Mouse (Mus musculus) kidney, postnatal 25 days (tissue): ENCODE results near the gene Nrsn1.
A peak's percentile ranks its signal among the peaks of the same experiment; 100 is the strongest.
"Not testable (repeated sequence)": the region's sequence is repeated elsewhere in the genome, so short reads cannot be mapped to it uniquely, and the experiment has no call there.

ENCODE experiments used
- DNase-seq, 2 experiments: peaks; one replicate each; pipeline ENCODE4 v3.0.0; 2021; ENCODE audit warnings: mixed read lengths in 2 of 2

Gene Nrsn1

DNA sequence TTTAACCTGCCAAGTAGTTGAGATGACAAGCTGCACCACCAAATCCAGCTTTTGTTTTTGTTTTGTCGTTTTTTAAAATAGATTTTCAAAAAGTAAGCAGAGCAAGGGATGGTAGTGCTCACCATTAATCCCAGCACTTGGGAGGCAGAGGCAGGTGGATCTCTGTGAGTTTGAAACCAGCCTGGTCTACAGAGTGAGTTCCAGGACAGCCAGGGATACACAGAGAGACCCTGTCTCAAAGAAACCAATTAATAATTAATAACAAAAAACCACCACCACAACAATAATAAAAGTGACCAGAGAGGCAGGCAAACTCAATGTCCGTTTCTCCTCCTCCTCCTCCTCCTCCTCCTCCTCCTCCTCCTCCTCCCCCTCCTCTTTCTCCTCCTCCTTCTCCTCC lies at the start of gene Nrsn1:
Nrsn1 (minus strand) TSS at position 101 of the 400 bp plus-strand sequence.
- not testable (repeated sequence) for DNase-seq

DNA sequence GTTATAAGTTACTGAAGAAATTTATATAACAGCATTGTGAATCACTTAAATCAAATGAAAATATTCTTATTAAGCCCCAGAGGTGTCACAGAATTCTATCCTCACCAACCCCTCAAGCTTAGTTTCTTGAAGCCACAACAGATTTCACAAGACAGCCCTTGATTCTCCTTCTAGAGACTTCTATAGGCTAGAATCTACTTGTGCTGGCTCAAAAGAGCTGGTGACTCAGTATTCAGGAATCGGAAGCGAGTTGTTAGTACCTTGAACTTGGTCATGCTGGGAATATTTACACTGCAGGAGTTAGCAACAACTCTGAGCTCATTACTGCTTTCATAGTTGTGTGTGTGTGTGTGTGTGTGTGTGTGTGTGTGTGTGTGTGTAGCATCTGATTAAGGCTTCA lies 41.8 kb upstream of the Nrsn1 start:
- DNase-seq: no peak

GRCm38 (mm10) chr13:25310068-25310467 lies 39.8 kb upstream of the Nrsn1 start:
- no peak for DNase-seq

- DNase-seq: no peak
Measured at GRCm38 (mm10) chr13:25288736-25289135, 18.4 kb upstream of the Nrsn1 start.

GRCm38 (mm10) chr13:25274934-25275565 lies 4.7 kb upstream of the Nrsn1 start:
- no peak for DNase-seq

GRCm38 (mm10) chr13:25272189-25272588 lies 1.9 kb upstream of the Nrsn1 start:
- no peak for DNase-seq

DNA sequence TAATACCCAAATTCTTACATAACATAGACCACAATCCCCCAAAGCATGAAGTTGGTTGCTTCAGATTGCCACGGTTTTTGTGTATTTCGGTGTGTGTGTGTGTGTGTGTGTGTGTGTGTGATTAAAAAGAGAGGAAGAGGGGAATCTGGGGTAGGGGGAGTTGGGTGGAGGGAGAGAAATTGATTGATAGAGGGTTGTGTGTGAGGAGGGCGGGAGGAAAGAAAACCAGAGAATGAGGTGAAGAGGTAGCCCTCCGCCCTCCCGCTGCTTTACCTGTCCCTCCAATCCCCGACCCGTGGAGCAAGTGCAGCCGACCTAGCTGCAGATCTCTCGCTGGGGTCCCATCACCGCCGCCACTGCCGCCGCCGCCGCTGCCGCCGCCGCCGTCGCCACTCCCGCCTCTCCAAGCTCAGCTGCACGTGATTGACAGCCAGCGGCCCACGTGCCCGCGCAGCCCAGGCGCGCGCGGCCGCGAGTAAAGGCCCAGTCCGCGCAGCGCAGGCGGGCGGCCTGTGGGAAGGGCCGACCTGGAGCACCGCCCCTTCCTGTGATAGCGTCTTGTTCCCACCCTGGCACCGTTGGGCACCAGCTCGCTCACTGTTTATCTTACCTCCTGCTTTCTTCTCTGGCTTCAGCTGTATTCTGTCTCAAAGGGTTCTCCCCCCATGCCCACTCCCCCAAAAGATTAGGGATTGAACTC lies 583 bp downstream of the Nrsn1 start:
- peak in 1 of 2 experiments; percentile 33 for DNase-seq

DNA sequence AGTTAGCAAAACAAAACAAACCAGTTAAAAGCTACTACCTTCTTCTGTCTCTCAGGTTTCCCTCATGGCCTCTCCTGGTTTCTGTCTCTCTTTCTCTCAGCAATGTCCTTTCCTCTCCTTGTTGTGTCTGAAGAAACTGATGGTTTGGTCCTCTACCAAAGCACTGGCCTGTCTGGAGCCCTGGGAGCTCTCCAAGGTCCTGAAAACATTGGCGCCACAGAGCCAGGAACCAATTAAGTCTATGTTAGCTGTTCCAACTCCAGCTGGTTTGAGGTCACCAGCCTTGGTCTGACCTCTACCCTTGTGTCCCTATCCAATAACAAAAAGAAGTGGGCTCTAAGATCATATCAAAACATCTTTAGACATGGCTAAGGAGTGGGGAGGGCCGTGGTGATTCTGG lies 1.3 kb downstream of the Nrsn1 start:
- peak; percentile 74 to 79 for DNase-seq

DNA sequence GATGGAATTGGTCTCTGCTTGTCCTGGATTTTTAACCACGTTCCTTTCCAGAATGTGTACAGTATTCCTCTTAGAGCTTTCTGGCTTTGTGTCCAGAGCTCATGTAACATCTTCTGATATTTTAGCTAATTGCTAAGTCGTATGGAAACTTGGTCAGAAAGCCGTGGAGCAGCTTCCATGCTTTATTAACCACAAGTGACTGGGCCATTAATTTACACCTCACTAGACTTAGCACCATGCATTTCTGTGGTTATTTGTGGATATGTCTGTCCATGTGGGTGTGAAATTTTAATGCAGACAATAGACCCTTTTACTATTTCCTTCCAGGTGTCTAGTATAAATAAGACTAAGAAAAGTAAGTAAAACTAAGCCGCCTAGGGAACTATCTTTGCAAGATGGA lies 7.6 kb downstream of the Nrsn1 start:
- no peak for DNase-seq

DNA sequence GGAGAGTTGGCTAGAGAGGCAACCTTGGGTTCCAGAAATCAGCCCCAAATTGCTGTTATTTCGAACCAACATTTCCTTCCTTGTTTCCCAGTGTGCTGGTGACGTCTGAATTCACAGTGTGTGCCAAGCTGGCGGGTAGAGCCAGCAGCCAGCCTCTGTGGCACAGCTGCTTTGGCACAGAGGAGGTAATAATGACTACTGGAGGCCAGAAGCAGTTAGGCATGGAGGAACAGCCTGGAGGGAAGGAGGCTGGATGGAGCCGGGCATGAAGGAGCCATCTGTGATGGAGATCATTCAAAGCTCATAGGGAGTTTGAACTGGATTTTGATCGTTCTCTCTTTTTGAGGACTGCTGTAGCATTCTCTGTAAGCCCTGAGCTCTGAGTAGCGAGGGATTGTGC lies 12.7 kb downstream of the Nrsn1 start:
- DNase-seq: peak in 1 of 2 experiments; percentile 35

DNA sequence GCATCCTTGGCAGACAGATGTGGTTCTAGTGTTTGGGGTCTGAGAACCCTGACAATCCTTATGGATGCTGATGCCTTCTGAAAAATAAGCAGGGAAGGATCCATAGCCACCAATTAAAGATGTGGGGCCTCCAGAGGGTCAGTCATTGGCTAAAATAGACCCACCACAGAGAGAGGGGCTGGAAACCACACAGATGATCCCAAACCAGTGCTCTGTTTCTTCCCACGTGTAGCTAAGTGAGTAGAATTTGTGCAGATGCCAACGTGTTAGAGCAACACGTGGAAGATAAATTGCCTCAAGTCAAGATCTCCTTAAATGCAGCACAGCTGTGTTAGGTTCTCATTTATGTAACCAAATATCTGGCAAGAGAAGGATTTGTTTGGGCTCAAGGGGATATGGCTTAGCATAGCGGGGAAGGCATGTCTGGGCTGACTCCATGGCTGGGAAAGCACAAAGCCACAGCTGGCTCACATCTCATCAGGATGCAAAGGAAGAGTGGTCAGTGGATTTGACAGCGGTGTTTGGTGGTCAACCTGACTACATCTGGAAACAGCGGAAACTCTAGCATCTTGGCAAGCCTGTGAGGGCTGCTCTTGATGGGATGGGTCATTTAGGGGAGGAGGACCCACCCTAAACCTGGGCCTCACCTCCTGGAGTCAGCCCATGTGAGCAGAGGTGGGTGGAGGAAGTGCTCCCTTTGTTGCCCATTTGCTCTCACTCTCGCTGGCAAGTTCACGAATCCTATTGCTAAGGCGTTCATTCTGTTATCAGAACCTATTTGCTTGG lies 15.6 kb downstream of the Nrsn1 start:
- DNase-seq: no peak

DNA sequence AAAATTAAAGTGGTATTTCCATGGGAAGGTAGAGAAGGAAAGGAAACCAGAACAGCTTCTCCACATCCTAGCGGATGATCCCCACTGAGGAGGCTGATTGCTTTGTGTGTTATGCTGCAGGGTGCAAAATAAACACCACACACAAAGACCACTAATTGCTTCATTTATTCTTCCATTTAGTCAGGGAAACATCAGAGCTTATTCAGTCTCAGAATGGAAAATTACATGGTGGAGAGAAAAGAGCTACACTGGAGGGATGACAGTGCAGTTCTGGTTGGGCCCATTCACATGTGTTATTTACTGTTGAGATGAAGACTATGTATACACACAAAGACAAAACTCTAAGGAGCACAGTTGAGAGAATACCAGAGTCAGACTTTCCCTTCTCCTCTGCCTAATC lies 18.4 kb downstream of the Nrsn1 start:
- DNase-seq: no peak

GRCm38 (mm10) chr13:25220186-25220787 lies 50.0 kb downstream of the Nrsn1 start:
- no peak for DNase-seq

- no peak for DNase-seq
Measured at GRCm38 (mm10) chr13:25218394-25218793, 51.9 kb downstream of the Nrsn1 start.

DNA sequence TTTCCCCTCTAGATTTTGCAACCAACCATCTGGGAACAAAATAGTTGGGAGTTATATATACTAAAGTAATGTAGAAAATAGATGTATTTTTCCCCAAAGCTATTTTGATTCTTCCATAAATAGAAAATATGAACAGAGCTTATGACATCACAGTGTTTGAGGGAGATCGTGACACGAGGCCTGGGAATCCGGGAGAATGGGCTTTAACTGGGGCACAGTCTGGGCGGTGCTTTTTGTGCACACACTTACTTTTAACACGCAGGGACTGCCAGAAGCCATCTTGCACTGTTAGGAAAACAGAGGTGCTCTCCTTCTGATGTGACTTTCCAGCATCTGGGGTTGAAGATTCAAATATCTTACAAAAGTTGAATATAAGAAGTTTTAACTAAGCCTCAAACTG lies 63.4 kb downstream of the Nrsn1 start:
- DNase-seq: no peak
